Mouse (Mus musculus) neutrophil, adult 5-6 weeks (primary cell): Measurements from ENCODE around the gene U90926. TPM values are rescaled to one million over a fixed set of nuclear protein-coding genes. Genes with fewer than 3 reads are reported as not detected.
"Not testable (repeated sequence)": the region's sequence is repeated elsewhere in the genome, so short reads cannot be mapped to it uniquely, and the experiment has no call there.

Experiments used
- ATAC-seq: fragments of 151-379, 151-347 bp; 2 replicates; pipeline ENCODE4 v1.8.0; 2017; ENCODE audit warnings: mild to moderate bottlenecking, moderate TSS enrichment; ENCODE audit not compliant: insufficient number of reproducible peaks, poor library complexity, low FRiP score, severe bottlenecking; ENCODE audit errors: extremely low read depth
- total RNA-seq: library from RNA; stranded (forward); fragments of 200-1000 nt; gene quantifications from 2 replicates; pipeline ENCODE4 v1.2.3, GENCODE M21; 2017

U90926 gene
- total RNA-seq, 1 experiment from 2014 or later: not detected

- no peak for ATAC-seq
These were observed 5.2 kb upstream of the U90926 start for GRCm38 (mm10) chr5:92220287-92220902.

GRCm38 (mm10) chr5:92219826-92220225 lies 4.6 kb upstream of the U90926 start:
- ATAC-seq: no peak

- no peak for ATAC-seq
These were observed 3.9 kb upstream of the U90926 start for GRCm38 (mm10) chr5:92218915-92219793.

- no peak for ATAC-seq
These were observed 3.0 kb downstream of the U90926 start for GRCm38 (mm10) chr5:92212231-92212630.

- ATAC-seq: no peak
These were observed 5.0 kb downstream of the U90926 start for GRCm38 (mm10) chr5:92210205-92210604.

GRCm38 (mm10) chr5:92206121-92206520 lies 9.1 kb downstream of the U90926 start:
- ATAC-seq: no peak

GRCm38 (mm10) chr5:92205706-92206105 lies 9.5 kb downstream of the U90926 start:
- no peak for ATAC-seq

GRCm38 (mm10) chr5:92205184-92205583 lies 10.0 kb downstream of the U90926 start:
- ATAC-seq: no peak

GRCm38 (mm10) chr5:92204162-92205036 lies 10.8 kb downstream of the U90926 start:
- no peak for ATAC-seq

GRCm38 (mm10) chr5:92198266-92198665 lies 16.9 kb downstream of the U90926 start:
- ATAC-seq: no peak

- ATAC-seq: no peak
These were observed 18.1 kb downstream of the U90926 start for GRCm38 (mm10) chr5:92196895-92197811.

GRCm38 (mm10) chr5:92195716-92196115 lies 19.5 kb downstream of the U90926 start:
- ATAC-seq: not testable (repeated sequence)

- ATAC-seq: no peak
These were observed 26.2 kb downstream of the U90926 start for GRCm38 (mm10) chr5:92188881-92189483.

GRCm38 (mm10) chr5:92183071-92183830 lies 32.0 kb downstream of the U90926 start:
- no peak for ATAC-seq

- ATAC-seq: peak; percentile 41; the same call in 1 of the 2 replicates
These were observed 49.2 kb downstream of the U90926 start for GRCm38 (mm10) chr5:92165976-92166375.
